Mouse (Mus musculus) myocyte (in vitro differentiated cells): ENCODE results near the gene Akr7a5. TPM values are rescaled to one million over a fixed set of nuclear protein-coding genes. Genes with fewer than 3 reads are reported as not detected.

ENCODE experiments used
- H3K27me3 ChIP-seq: one replicate; pipeline ENCODE4 v1.6.1; 2011; ENCODE audit not compliant: control insufficient read depth, insufficient read depth, insufficient read length
- H3K36me3 ChIP-seq: one replicate; pipeline ENCODE4 v1.6.1; 2011; ENCODE audit not compliant: control insufficient read depth, insufficient read depth
- H3K4me2 ChIP-seq: one replicate; pipeline ENCODE4 v1.6.1; 2011; ENCODE audit warnings: low read depth, control low read depth
- H3K4me3 ChIP-seq: one replicate; pipeline ENCODE4 v1.5.1; 2011; ENCODE audit warnings: mild to moderate bottlenecking, control low read depth, moderate library complexity
- H3K79me2 ChIP-seq: one replicate; pipeline ENCODE4 v1.6.1; 2011; ENCODE audit not compliant: control insufficient read depth, insufficient read depth
- H3ac ChIP-seq: one replicate; pipeline ENCODE4 v1.6.1; 2011; ENCODE audit not compliant: control insufficient read depth, insufficient read length
- CEBPB ChIP-seq: IDR thresholded peaks from 2 replicates; pipeline ENCODE4 v1.6.1; 2011; ENCODE audit warnings: mild to moderate bottlenecking, moderate library complexity; ENCODE audit not compliant: poor library complexity, insufficient read depth, severe bottlenecking
- E2F4 ChIP-seq: IDR thresholded peaks from one replicate; pipeline ENCODE4 v1.6.1; 2011; ENCODE audit warnings: mild to moderate bottlenecking, control low read depth, moderate library complexity; ENCODE audit not compliant: insufficient read depth
- MAX ChIP-seq: IDR thresholded peaks from one replicate; pipeline ENCODE4 v1.6.1; 2011; ENCODE audit warnings: low read depth, mild to moderate bottlenecking, control low read depth
- MYOD1 ChIP-seq, 3 experiments: IDR thresholded peaks; one replicate each; pipeline ENCODE4 v1.6.1; 2011; ENCODE audit warnings: control low read depth in 2 of 3, low read depth in 2 of 3, mild to moderate bottlenecking in 2 of 3, moderate library complexity in 1 of 3; ENCODE audit not compliant: insufficient read length in 2 of 3, control insufficient read depth in 1 of 3
- MYOG ChIP-seq, 3 experiments: IDR thresholded peaks; one replicate each; pipeline ENCODE4 v1.6.1; 2011; ENCODE audit warnings: control low read depth in 2 of 3, low read depth in 2 of 3, mild to moderate bottlenecking in 2 of 3; ENCODE audit not compliant: insufficient read length in 2 of 3, control insufficient read depth in 1 of 3, insufficient read depth in 1 of 3
- POLR2A ChIP-seq: IDR thresholded peaks from one replicate; pipeline ENCODE4 v1.6.1; 2011; ENCODE audit warnings: low read depth, mild to moderate bottlenecking, control low read depth, moderate library complexity; ENCODE audit not compliant: insufficient read length
- POLR2AphosphoS2 ChIP-seq: IDR thresholded peaks from one replicate; pipeline ENCODE4 v1.6.1; 2011; ENCODE audit warnings: low read depth, control low read depth; ENCODE audit not compliant: insufficient read length
- REST ChIP-seq: IDR thresholded peaks from one replicate; pipeline ENCODE4 v1.6.1; 2011; ENCODE audit warnings: mild to moderate bottlenecking, control low read depth, moderate library complexity; ENCODE audit not compliant: insufficient read depth, insufficient read length
- SRF ChIP-seq: IDR thresholded peaks from one replicate; pipeline ENCODE4 v1.6.1; 2011; ENCODE audit warnings: low read depth; ENCODE audit not compliant: control insufficient read depth, insufficient read length
- TCF12 ChIP-seq: IDR thresholded peaks from one replicate; pipeline ENCODE4 v1.6.1; 2011; ENCODE audit warnings: mild to moderate bottlenecking, control low read depth; ENCODE audit not compliant: poor library complexity, insufficient read depth, severe bottlenecking
- TCF3 ChIP-seq: IDR thresholded peaks from one replicate; pipeline ENCODE4 v1.6.1; 2011; ENCODE audit warnings: low read depth, control low read depth; ENCODE audit not compliant: insufficient read length
- USF1 ChIP-seq: IDR thresholded peaks from one replicate; pipeline ENCODE4 v1.6.1; 2011; ENCODE audit warnings: low read depth, mild to moderate bottlenecking, control low read depth, moderate library complexity
- polyA plus RNA-seq: library from polyadenylated mRNA; unstranded; fragments of >200 nt; fragmentation: generic; extraction: Trizol; gene quantifications from one replicate; pipeline ENCODE4 v1.2.1, GENCODE M21; 2012; ENCODE audit warnings: missing spikeins

Gene Akr7a5
- polyA plus RNA-seq, 1 experiment: 48.8 TPM

DNA sequence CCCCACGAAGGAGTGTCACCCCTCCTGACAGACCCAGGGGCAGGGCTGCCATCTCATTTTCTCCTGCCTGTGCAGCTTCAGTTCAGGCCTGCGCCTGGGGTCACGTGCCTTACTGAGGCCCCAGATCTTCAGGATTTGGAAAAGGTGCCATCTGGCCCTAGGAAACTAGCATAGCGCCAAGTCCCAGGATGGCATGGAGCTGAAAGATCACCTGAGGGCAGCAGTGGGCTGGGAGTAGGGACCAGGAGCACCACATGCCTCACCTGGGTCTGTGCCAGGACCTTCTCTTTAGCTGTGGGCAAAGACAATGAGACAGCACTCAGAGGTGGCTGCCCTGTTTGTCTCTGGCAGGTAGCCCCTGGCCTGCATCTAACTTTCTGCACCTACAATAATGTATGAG is 13.0 kb upstream of the Akr7a5 start:
- Histone ChIP-seq H3K4me2 (no peak overlapping the region), H3K79me2 (no peaks in the 10 kb centered on the region), H3K27me3 (no peaks in the 10 kb centered on the region), H3ac (no peak overlapping the region), H3K36me3 (no peaks in the 10 kb centered on the region), H3K4me3 (no peak overlapping the region)
- TF ChIP-seq MYOG (IDR thresholded peaks at IDR 0.05; ENCODE audit: control insufficient read depth in 1 of 3, insufficient read depth in 1 of 3, insufficient read length in 2 of 3, low read depth in 2 of 3) (no peak), TCF3 (no peak), MYOD1 (IDR thresholded peaks at IDR 0.05; ENCODE audit: control insufficient read depth in 1 of 3, insufficient read length in 2 of 3, low read depth in 2 of 3) (no peak), TCF12 (no peak), E2F4 (no peak), CEBPB (no peak), SRF (no peak), POLR2A (no peak), REST (no peak), USF1 (no peak), MAX (no peak), POLR2AphosphoS2 (no peak)

DNA sequence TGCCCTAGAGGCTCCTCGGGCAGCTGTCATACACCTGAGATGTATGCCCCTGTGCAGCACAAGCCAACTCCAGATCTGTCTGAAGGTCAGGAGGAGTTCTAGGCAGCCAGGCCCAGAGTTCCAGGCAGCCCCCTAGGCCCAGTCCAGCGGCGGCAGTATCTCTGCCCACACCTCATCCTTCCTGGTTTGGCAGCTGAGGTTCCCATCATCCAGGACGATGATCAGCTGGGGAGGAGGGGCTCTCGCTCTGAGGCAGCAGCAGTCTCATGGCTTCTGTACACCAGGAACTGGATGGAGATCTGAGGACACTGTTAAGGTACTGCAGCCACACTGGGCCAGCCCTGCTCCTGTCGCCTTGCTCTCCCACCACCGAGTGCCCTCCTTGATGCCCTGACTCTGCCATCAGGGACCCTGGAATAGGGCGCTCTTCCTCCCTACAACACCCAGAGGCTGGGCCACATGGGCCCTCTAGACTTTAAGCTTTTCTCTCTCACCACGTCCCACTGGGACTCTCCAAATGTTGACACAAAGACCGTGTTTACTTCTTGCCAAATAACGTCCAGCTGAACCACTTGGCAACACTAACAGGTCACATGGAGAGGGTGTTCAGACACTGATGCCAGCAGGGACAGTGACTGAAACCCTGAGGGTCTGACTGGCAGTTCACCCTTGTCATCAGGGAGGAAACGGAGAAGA is 11.7 kb upstream of the Akr7a5 start:
- Histone ChIP-seq H3K4me2 (no peak overlapping the region), H3K4me3 (no peak overlapping the region), H3K36me3 (no peaks in the 10 kb centered on the region), H3K79me2 (no peaks in the 10 kb centered on the region), H3K27me3 (no peaks in the 10 kb centered on the region), H3ac (no peak overlapping the region)
- TF ChIP-seq TCF12: no peak
- TF ChIP-seq TCF3: no peak
- TF ChIP-seq USF1: peak; percentile 19

DNA sequence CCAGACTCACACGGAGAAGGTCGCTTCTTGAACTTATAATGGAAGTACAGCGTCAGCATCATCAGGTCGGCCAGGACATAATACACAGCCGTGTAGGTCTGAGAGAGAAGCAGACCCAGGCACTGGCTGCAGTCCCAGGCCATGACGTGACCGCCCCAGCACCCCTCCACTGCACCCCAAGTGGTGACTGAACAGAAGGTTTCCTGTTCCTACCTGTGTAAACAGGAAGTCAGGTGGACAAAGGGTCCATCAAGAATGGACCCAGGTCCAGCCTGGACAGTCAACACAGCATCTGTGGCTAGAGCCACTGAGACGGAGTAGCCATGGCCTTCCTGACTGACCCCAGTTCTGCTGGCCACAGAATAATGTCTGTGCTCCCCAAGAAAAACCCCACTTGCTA is 8.8 kb upstream of the Akr7a5 start:
- H3K4me3 ChIP-seq: no peak overlapping the region
- no peak overlapping the region for H3K4me2 ChIP-seq
- H3K27me3 ChIP-seq: no peaks in the 10 kb centered on the region
- no peaks in the 10 kb centered on the region for H3K79me2 ChIP-seq
- no peaks in the 10 kb centered on the region for H3K36me3 ChIP-seq
- TF ChIP-seq MYOD1 (IDR thresholded peaks at IDR 0.05; ENCODE audit: control insufficient read depth in 1 of 3, insufficient read length in 2 of 3, low read depth in 2 of 3): no peak
- no peak for TF ChIP-seq USF1
- no peak for TF ChIP-seq MAX
- no peak for TF ChIP-seq REST
- no peak overlapping the region for H3ac ChIP-seq

- TF ChIP-seq MAX (no peak), SRF (no peak), REST (no peak), E2F4 (no peak), USF1 (no peak), POLR2A (no peak), TCF3 (no peak)
- Histone ChIP-seq H3K4me3 (no peak overlapping the region), H3K36me3 (no peaks in the 10 kb centered on the region), H3ac (no peak overlapping the region), H3K4me2 (no peak overlapping the region), H3K79me2 (no peaks in the 10 kb centered on the region), H3K27me3 (no peaks in the 10 kb centered on the region)
Observed at GRCm38 (mm10) chr4:139302241-139302640, 8.3 kb upstream of the Akr7a5 start.

DNA sequence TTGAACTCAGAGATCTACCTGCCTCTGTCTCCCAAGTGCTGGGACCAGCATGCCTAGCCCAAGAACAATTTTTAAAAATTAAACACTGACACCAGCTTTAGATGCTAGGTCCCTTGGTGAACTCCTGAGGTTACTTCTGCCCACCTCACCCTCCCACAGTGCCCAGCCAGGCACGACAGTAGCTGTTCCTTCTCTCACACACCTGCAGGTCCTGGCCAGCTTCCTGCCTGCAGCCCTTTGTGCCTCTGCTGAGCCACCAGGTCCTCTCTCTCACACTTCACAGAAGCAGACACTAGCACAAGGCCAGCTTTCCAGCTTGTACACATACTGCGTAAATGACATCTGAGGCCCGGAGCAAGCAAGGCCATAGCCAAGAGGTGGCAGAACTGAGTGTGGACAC is 5.0 kb upstream of the Akr7a5 start:
- Histone ChIP-seq H3K4me3 (no peak overlapping the region), H3K36me3 (no peaks in the 10 kb centered on the region), H3K79me2 (no peaks in the 10 kb centered on the region), H3ac (no peak overlapping the region), H3K27me3 (no peaks in the 10 kb centered on the region), H3K4me2 (no peak overlapping the region)
- no peak for TF ChIP-seq MYOD1 (IDR thresholded peaks at IDR 0.05; ENCODE audit: control insufficient read depth in 1 of 3, insufficient read length in 2 of 3, low read depth in 2 of 3)
- TF ChIP-seq USF1: no peak
- no peak for TF ChIP-seq POLR2A
- TF ChIP-seq MAX: no peak
- no peak for TF ChIP-seq CEBPB
- no peak for TF ChIP-seq TCF12
- no peak for TF ChIP-seq MYOG (IDR thresholded peaks at IDR 0.05; ENCODE audit: control insufficient read depth in 1 of 3, insufficient read depth in 1 of 3, insufficient read length in 2 of 3, low read depth in 2 of 3)
- TF ChIP-seq REST: no peak
- TF ChIP-seq TCF3: no peak
- no peak for TF ChIP-seq SRF
- no peak for TF ChIP-seq E2F4
- TF ChIP-seq POLR2AphosphoS2: no peak
